Mouse (Mus musculus): Measurements from ENCODE around the gene Ccdc124.

Gene Ccdc124

DNA sequence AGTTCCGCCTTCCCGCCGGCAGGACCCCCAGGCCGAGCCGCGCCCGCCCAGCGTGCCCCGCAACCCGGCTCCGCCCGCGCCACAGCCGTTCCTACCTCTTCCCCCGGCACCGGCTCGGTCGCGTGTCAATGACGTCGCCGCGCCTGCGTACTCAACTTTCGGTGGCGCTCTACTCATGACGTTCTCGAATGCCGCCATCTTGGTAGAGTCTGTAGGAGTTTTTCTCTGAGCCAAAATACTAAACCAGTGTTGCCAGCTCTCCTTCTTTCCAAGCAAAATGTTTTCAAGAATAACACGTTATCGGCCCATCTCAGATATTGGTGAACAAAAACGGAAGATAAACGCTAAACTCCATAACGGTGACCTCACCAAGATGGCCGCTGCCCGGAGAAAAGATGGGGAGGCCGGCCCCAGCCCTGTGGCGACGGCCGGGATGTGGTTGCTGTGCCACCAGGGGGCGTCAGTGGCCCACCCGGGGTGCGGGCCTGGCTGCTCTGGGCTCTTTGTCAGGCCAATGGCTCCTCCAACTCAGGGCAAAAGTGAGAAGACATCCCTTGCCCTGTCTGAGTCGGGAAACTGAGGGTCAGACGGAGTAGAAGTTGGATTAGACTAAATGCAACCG, at the start of gene Ccdc124:
TSS of gene Ccdc124 (minus strand) at position 572 of the 622 bp plus-strand sequence.
- DNase-seq (ENCODE audit: low read depth): peak; percentile 98

DNA sequence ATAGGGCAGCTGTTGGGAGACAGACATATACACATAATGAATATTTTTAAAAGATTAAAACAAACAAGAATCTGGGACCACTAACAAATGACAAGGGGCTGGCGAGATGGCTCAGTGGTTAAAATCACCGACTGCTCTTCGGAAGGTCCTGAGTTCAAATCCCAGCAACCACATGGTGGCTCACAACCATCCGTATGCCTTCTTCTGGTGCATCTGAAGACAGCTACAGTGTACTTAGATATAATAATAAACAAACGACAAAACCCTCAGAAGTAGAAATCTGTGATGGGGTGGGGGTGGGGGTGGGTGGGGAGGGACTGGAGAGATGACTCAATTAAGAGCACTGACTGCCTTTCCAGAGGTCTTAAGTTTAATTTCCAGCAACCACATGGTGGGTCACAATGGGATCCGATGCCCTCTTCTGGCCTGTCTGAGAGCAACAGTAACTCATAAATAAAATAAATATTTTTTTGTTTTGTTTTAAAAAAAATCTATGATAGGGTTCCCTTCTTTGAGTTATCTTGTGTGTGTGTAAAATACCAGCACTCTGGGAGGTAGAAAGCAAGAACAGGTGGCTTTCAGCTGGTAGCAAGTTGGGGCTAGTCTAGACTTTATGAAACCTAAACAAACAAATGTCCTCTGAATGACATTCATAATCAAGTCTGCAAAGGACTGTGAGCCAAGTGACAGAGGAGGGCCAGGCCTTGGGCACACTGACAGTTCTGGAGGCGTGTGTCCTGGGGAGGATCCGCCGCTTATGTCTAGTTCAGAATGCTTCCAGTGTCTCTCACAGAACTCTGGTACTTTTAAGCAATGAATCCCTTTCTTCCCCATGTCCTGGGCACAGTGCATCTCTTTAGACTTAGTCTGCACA, 46.6 kb upstream of the Ccdc124 start:
- no peak for DNase-seq (ENCODE audit: low read depth)

DNA sequence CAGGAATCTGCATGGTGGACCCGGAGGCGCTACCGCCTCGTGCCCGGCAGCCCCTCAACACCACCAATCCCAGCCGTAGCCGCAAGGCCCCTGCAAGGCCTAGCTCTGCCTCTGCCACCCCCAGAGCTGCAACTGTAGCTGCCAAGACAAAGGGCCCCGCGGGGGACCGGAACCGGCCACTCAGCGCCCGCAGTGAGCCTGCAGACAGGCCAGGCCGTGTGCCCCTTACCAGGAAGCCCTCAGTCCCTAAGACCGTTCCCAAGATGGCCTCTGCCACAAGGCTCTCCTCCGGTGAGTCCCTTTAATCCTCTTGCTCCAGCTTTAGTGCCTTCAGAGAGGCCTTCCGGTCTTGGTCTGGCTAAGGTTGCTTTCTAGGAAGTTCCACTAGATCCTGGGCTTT, 41.0 kb upstream of the Ccdc124 start:
- DNase-seq (ENCODE audit: low read depth): no peak

DNA sequence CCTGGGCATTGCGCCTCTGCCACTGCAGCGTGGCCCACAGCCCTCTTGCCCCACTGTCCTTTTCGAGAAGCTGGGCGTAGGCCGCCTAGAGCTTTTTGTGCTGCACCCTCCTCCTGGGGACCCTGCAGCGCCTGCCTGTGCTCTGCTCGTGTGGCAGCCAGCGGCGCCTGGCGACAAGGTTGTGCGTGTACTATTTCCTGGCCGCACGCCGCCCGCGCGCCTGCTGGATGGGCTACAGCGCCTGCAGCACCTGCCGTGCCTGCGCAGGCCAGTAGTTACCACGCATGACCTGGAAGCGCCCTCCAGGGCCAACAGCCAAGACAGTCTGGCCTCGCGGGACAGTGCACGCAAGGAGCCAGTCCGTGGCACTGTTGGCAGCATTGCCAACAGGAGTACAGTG, 39.8 kb upstream of the Ccdc124 start:
- DNase-seq (ENCODE audit: low read depth): no peak

DNA sequence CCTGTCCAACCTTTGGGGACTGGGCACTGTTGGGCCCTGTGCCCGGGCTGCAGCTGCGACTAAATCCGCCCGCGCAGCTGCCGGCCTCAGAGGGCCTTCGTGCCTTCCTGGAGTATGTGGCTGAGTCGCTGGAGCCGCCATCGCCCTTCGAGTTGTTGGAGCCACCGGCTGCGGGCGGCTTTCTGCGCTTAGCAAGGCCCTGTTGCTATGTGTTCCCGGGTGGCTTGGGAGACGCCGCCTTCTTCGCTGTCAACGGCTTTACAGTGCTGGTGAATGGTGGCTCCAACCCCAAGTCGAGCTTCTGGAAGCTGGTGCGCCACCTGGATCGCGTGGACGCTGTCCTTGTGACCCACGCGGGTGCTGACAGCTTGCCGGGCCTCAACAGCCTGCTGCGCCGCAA, 39.2 kb upstream of the Ccdc124 start:
- no peak for DNase-seq (ENCODE audit: low read depth)

DNA sequence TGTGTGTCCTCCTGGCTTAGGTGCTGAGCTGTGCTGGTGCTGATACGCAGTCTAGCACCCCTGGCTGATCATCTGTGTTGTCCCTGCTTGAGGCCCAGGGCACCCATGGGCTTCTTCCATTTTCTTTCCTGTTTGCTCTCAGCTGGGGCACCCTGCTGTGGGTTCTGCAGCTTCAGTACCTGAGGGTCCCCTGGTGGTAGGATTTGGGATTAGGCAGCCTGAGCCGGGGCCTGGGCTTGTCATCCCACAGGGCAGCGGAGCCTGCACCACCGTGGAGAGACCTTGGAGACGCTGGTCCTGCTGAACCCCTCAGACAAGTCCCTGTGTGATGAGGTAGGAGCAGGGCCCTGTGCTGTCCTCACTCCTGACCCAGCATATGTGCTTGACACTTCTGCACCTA, 37.9 kb upstream of the Ccdc124 start:
- peak; percentile 18 for DNase-seq (ENCODE audit: low read depth)

DNA sequence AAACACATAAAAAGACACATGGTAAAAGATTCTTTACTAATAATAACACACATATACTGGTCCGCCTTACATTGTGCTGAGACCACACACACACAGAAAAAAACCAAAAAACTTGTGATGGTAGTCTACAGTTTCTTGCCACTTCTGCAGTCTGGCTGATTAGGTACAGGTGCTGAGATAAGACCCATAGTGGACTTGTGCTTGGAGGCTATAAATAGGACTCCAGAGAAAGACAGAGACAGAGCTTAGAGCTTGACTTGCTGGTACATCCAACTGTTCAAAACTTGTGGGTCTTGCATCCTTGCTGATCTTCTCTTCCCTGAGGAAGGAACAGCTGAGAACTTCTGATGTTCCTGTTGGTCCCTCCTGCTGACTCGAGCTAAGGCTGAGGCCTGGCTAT, 33.8 kb upstream of the Ccdc124 start:
- DNase-seq (ENCODE audit: low read depth): peak; percentile 16

DNA sequence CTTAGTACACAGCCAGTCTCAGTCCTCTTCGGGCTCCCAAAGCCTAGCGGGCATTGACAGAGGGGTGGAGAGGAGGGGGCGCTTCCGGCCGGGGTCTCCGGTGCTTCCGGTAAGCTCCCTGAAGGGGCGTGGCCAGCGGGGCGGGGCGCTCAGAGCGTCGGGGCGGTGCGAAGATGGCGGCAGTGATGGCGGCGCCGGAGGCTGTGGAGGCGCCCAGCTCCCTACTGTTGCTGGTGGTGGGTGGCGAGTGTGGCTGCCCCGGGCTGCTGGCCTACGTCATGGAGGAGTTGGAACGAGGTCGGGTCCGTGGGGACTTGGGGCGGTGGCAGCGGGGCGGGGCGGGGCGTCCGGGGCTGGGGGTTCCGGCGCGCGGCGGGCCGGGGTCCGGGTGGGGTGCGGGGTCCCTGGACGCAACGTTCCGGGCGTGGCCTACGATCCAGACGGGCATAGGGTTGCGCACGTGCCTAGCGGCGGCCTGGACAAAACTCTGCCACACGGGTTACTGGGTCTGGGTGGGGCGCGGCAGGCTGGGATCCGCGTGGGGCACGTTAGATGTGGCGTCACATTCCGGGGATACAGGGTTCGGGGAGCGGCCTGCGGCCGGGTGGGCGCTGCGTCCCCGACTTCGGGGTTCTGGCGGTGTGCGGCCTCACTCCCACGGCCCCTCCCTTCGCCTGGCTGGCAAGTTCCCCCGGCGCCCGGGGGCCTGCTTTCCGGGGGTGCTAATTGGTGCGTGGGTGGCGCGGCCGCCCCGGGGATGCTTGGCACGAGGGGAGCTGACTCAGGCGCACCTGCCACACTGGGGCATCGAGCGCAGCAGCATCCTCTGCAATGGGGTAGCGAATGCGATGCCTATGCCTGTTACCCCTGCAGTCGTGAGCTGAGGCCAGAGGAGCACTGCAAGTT, 32.3 kb upstream of the Ccdc124 start, which contains the start of gene Map1s:
TSS of gene Map1s (plus strand) at position 102 of the 906 bp plus-strand sequence.
- DNase-seq (ENCODE audit: low read depth): peak; percentile 91

DNA sequence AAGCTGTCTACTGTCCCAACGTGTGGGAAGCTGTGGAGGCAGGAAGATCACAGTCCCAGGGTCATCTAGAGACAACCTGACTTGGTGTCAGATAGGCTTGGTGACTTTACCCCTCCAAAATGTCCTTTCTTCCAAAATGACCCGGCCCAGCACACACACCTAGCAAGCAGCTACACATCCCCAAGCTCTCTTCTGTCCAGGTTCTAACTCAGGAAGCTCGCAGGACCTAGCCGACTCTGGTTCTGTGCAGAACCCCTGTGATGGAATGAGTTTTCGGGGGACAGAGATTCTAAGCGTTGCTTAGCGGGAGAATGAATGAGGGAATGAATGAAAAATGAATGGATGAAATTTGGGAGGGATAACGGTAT, 31.7 kb upstream of the Ccdc124 start:
- DNase-seq (ENCODE audit: low read depth): no peak

DNA sequence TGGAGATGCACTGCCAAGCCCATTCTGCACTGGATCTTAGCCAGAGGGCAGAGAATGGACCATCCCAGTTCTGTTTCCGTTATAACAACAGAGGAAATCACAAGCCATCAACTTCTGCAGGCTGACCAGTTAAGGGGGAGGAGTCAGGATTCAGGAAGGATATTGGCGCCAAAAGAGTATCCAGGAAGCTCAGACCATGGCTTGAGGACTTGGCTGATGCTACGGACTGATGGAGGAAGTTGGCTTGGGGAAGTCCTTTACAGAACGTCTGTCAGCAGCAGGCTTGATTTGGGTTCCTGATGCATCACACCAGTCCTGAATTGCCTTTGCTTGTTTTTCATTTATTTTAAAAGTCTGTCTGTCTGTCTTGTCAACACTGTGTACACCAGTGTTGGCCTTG, 30.8 kb upstream of the Ccdc124 start:
- peak; percentile 35 for DNase-seq (ENCODE audit: low read depth)

DNA sequence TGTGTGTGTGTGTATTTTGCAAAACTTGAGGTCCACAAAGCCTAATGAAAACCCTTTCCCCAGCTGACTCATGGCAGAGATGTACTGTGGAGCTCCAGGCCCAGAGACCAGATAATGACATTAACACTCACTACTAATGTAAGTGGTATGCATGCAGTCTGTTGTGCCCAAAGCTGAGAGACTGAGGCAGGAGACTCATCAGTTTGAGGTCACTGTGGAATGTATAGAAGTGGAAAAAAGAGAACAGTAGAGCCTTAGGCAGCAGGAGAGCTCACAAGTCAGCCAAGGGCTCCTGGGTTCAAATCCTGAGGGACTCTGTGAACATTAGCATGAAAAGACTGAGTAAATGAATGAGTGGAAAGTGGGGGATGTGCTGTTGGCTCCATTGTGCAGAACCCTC, 29.8 kb upstream of the Ccdc124 start:
- no peak for DNase-seq (ENCODE audit: low read depth)

DNA sequence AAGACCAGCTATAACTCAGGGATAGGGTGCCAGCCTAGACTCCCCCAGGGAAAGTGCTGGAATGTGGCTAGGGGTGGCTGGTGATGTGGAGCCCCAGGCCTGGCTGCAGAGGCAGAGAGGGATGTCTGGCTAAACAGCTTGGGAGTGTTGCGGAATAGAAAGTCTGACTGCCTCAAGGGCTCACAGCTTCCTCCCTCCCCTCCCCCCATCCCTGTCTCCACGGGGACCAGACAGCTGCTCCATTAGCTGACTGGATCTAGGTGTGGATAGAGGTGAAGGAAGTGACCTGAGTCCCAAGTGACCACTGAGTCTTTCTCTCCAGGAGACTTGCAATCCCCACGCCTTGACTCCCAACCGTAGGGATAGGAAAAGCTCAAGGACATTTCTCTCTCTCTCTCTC, 29.4 kb upstream of the Ccdc124 start:
- DNase-seq (ENCODE audit: low read depth): no peak

DNA sequence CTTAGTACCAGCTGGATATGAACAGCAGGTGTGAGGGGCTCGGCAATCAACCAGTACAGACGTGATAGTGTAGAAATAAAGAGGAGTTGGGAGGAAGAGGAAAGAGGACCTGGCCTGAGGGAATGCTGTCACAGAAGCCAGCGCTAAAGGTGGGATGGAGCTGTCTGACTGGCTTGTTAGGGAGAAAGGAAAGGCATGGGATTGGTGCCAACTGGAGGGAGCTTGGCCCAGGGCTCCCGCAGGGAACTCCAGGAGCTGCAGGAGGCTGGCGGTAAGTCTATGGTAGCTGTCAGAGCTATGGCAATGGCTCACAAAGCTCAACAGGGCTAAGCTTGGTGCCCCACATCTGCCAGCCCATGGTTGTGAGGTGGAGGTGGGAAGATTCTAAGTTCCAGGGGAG, 28.5 kb upstream of the Ccdc124 start:
- DNase-seq (ENCODE audit: low read depth): no peak

DNA sequence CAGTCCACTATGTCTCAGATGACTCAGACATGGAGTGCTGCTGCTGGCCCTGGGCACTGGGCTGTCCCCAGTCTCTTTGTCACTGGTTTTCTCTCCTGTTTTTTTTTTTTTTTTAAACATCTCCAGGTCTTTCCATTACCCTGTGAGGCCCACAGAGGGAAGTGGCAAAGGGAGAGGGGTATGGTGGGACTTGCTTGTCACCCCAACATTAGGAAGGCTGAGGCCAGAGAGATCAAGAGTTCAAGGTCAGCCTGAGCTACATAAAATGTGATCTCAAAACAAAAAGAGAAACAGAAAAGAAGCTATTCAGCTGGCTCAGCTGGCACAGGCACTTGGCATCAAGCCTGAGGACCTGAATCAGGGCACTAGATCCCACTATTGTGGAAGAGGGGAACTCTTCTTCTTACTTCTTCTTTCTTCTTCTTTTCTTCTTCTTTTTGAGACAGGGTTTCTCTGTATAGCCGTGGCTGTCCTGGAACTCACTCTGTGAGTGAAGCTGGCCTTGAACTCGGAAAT, 27.2 kb upstream of the Ccdc124 start:
- no peak for DNase-seq (ENCODE audit: low read depth)

DNA sequence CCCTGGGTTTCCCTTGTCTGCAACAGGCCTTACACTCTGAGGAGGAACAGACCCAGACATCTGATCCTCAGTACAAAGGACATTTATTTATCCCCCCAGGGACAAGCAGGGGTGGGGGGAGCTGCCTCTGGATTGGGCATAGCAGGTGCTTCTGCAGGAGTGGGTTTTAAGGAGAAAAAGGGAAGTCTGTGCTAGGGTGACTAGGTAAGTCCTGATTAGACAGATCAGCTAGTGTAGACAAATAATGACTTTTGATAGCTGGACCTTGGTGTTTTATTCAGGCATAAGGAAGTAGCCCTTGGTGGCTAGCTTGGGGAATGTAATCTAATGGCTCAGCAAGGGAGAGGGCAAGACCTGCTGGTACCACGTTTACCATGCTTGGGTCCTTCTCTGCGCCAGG, 25.5 kb upstream of the Ccdc124 start:
- DNase-seq (ENCODE audit: low read depth): no peak

DNA sequence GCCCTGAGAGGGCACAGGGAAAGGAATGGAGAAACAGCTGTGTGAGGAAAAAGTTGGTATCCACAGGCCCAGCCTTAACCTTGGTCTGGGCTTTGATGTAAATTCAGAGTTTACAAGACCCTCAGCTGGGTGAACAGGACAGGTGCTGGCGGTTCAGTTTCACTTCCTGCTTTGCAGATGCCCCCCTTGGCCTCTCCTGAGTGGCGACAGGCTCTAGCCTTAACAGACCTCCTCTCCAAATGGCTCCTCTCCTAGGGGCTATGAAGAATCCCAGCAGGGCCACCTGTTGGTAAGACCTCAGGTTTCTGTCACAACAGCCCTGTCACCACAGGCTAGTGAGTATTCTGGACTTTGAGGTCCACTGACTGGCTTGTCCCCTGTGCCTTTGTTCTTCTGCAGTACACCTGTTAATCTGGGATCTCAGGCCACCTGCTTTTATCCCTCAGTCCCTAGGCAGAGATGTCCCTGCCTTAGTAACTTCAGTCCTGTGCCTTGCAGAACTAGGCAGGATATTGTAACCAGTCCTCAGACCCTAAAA, 25.0 kb upstream of the Ccdc124 start:
- peak; percentile 36 for DNase-seq (ENCODE audit: low read depth)

DNA sequence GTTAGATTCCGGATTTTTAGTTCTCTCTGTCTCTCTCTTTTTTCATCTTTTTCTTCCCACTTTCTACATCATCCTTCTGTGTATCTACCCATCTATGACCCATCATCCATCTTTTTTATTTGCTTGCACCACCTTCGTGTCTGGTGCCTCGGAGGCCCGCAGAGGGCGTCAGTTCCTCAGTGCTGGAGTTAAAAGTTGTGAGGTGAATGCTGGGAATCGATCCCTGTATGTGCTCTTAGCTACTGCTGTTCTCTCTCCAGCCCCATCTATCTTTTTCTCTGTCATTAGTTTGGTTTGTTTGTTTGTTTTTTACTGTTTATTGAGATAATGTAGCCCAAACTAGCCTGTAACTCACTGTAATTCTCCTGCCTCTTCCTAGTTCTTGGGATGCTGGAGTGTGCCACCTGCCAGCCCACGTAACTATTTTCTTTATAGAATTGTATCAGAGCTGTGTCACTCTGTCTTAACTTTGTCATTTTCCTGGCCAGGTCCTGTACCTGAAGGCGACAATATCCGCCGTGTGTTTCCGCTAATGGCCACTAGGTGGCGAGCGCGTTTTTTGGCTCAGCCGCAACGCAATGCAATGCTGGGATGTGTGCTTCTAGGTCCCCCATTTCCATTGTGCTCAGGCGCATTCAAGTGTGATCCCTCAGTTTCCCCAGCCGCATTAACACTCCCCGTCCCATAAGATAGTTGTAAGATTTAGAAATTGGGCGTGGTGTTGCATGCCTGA, 24.1 kb upstream of the Ccdc124 start:
- peak; percentile 92 for DNase-seq (ENCODE audit: low read depth)

DNA sequence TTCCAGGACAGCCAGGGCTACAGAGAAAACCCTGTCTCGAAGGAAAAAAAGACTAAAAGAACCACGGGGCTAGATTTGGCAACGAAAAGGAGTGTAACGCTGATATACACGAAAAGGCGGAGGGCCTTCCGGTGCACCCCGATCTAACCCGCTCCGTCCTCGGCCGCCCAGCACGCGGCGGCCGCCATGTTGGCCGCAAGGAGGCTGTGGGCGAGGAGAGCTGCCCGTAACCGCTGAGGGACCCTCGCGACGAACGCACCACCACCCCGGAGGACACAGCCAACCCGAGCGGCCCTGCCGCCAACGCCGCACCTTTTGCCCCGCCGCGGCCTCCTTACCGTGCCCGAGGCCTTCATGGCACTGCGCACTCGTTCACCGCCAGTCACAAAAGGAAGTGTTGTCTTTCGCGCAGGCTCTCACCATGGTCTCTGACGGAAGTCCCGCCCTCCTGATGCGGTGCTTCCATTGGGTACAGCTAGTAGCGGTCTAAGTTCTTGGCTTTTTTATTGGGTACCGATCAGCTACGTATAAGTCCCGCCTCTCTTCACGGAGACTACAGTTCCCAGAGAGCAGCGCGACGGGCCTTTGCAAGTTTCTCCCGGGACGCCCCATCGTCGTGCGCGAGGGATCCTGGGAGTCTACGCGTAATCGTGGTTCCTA, 23.4 kb upstream of the Ccdc124 start, which contains the start of gene Rpl18a:
TSS of gene Rpl18a (minus strand) at position 392 of the 660 bp plus-strand sequence.
- DNase-seq (ENCODE audit: low read depth): peak; percentile 99

DNA sequence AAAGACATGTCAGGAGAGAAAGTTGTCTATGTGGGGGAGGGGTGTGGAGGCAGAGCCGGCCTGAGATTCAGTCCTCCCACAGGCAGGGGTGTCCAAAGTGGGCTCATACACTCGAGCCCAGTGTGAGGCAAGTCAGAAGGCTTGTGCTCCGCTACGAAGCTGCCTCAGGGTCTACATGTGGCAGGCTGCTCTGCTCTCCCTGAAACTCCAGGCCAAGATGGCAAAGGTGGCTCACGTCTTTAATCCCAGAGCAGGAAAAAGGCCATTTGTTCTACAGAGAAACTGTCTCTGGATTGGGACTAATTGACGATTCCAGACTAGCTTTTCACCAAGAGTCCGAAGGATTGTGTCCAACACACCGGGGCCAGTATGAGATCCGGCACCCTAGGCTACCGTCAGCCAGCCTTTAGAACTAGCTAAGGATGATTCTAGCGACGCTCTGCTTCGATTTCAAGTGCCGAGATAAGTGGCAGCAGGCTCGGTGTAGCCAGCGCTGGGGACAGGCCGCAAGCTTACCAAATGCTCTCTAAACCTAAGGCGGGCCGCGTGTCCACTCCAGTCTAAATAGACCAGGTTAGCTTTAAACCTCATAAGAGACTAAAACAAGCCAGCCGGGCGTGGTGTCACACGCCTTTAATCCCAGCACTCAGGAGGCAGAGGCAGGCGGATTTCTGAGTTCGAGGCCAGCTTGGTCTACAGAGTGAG, 22.7 kb upstream of the Ccdc124 start:
- DNase-seq (ENCODE audit: low read depth): peak; percentile 40
